Mouse (Mus musculus) erythroblast, embryonic 14.5 days (primary cell): Measurements from ENCODE around the gene Cox15.

Source experiments
- GATA1 ChIP-seq: IDR thresholded peaks from 2 replicates; pipeline ENCODE4 v1.6.1; 2012; ENCODE audit warnings: low read length, inconsistent platforms, mixed read lengths
- TAL1 ChIP-seq: IDR thresholded peaks from 3 replicates; pipeline ENCODE4 v1.6.1; 2012; ENCODE audit warnings: low read length, inconsistent platforms, mixed read lengths

DNA sequence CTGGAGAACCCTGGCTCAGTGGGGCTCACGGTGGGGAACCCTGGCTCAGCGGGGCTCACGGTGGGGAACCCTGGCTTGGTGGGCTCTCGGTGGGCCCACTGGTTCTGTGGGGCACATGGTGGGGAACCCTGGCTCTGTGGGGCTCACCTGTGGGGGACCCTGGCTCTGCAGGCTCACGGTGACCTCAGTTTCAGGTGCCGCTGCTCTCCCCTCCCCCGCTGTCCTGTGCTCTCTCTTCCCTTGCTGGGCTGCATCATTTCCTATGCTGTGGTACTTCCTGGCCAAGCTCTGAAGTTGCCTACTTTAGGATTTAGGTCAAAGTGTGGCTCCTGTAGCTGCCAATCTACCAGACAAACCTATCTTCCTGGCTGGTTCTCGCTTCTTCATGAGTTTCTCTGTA is 29.9 kb downstream of the Cox15 start:
- TF ChIP-seq GATA1: no peak
- TF ChIP-seq TAL1: no peak
